Mouse (Mus musculus) liver, postnatal 0 days (tissue): Measurements from ENCODE around the gene Sspn. TPM values are rescaled to one million over a fixed set of nuclear protein-coding genes. Genes with fewer than 3 reads are reported as not detected.

Source experiments
- ATAC-seq: fragments of 200-750 bp; cut with Nextera tagmentation; 2 replicates; pipeline ENCODE4 v1.8.0; 2017; ENCODE audit warnings: mild to moderate bottlenecking, moderate library complexity
- DNase-seq: peaks from one replicate; pipeline ENCODE4 v3.0.0-alpha.2; 2016
- H3K27ac ChIP-seq: fragments of 300-500 bp; sonication (generic); 2 replicates; pipeline ENCODE4 v1.5.1; 2014; ENCODE audit warnings: antibody characterized with exemption, moderate library complexity, mild to moderate bottlenecking, low read depth
- H3K27me3 ChIP-seq: fragments of 300-500 bp; sonication (generic); 2 replicates; pipeline ENCODE4 v1.6.1; 2014; ENCODE audit warnings: low read length, control low read depth, mixed read lengths; ENCODE audit not compliant: insufficient read depth
- H3K36me3 ChIP-seq: fragments of 300-500 bp; sonication (generic); replicated peaks from 2 replicates; pipeline ENCODE4 v1.6.1; 2014; ENCODE audit warnings: mild to moderate bottlenecking, control low read depth, low read length, moderate library complexity, mixed read lengths; ENCODE audit not compliant: insufficient read depth
- H3K4me1 ChIP-seq: fragments of 300-500 bp; sonication (generic); 2 replicates; pipeline ENCODE4 v1.6.1; 2014; ENCODE audit warnings: antibody characterized with exemption, mild to moderate bottlenecking, control low read depth; ENCODE audit not compliant: insufficient read depth
- H3K4me2 ChIP-seq: fragments of 300-500 bp; sonication (generic); 2 replicates; pipeline ENCODE4 v1.6.1; 2014; ENCODE audit warnings: low read depth, mild to moderate bottlenecking, low read length, moderate library complexity, mixed read lengths
- H3K4me3 ChIP-seq: fragments of 300-500 bp; sonication (generic); 2 replicates; pipeline ENCODE4 v1.5.1; 2014; ENCODE audit warnings: low read depth, low read length
- H3K9ac ChIP-seq: fragments of 300-500 bp; sonication (generic); replicated peaks from 2 replicates; pipeline ENCODE4 v1.6.1; 2014; ENCODE audit warnings: mild to moderate bottlenecking, moderate library complexity
- H3K9me3 ChIP-seq: fragments of 300-500 bp; sonication (generic); 2 replicates; pipeline ENCODE4 v1.6.1; 2016; ENCODE audit warnings: mild to moderate bottlenecking, control low read depth, low read length, mixed read lengths
- CTCF ChIP-seq: sonication (generic); IDR thresholded peaks from 2 replicates; pipeline ENCODE4 v1.5.1; 2016; ENCODE audit warnings: antibody characterized with exemption, low read depth
- EP300 ChIP-seq: IDR thresholded peaks from 2 replicates; pipeline ENCODE4 v1.6.1; 2016; ENCODE audit warnings: antibody characterized with exemption, low read depth, mild to moderate bottlenecking
- WGBS: fragments of 180-500 bp; shearing (Covaris S2); extraction: QIAGEN DNeasy Blood & Tissue Kit; methylation state at CpG from one replicate; pipeline ENCODE4 v1.1.7; 2014; ENCODE audit not compliant: insufficient replicate concordance; 5-methylcytosine and 5-hydroxymethylcytosine counted together
- polyA plus RNA-seq: library from polyadenylated mRNA; unstranded; fragments of >200 nt; fragmentation: Nextera tagmentation; extraction: Ambion mirVana; gene quantifications from 2 replicates; pipeline ENCODE4 v1.2.1, GENCODE M21; 2015

Sspn gene
- polyA plus RNA-seq, 1 experiment from 2014 or later: 0.51 TPM

DNA sequence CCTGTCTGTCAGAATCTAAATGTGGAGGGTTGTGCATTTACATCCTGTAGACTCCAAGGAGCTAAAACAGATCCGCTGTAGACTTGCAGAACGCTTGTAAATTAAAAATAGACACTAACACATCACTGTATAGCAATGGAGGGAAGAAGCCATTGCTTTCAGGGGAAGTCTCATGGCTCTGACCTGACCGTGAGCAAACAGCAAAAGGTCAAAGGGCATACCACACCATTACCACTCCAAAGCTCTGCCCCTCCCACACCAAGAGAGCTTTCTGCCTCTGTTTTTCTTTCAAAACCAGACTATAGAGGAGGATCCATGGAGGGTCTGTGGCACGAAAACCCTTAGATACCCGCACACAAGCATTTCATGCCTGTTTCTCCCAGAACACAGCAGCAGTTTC is 41.9 kb downstream of the Sspn start:
- Histone ChIP-seq H3K4me1 (peaks cover 3% of the 10 kb centered on the region; the same call in 1 of the 2 replicates), H3K4me3 (no peak overlapping the region), H3K36me3 (no peaks in the 10 kb centered on the region), H3K27me3 (no peaks in the 10 kb centered on the region), H3K27ac (no peak overlapping the region), H3K9me3 (no peaks in the 10 kb centered on the region), H3K9ac (no peak overlapping the region), H3K4me2 (no peak overlapping the region)
- WGBS: 62% methylated on average over 5 of the region's 5 CpGs
- DNase-seq (no peak), ATAC-seq (no peak)
- TF ChIP-seq EP300 (no peak), CTCF (no peak)

DNA sequence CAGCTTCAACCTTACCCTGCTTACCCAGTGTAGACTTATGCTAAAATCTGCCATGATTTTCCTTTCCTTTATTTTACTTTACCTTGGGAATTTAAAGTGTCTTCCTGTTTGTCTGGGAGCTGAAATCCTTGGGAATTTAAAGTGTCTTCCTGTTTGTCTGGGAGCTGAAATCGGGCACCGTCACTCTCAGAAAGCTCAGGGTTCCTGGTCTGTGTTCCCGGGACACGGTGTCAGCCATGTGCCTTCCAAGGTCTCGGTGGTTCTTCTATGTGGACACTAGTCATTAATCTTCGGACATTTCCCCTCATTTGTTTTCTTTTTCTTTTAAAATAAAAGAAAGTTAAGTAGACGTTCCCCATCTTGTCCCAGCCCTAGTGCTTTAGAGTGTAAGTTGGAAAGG is 43.3 kb downstream of the Sspn start:
- H3K27me3 ChIP-seq: no peaks in the 10 kb centered on the region
- 61% methylated on average over 7 of the region's 7 CpGs for WGBS
- no peak overlapping the region for H3K4me3 ChIP-seq
- no peak for ATAC-seq
- H3K36me3 ChIP-seq: no peaks in the 10 kb centered on the region
- no peak for DNase-seq
- TF ChIP-seq EP300 (no peak), CTCF (no peak)
- H3K9ac ChIP-seq: no peak overlapping the region
- H3K4me2 ChIP-seq: no peak overlapping the region
- peaks cover 3% of the 10 kb centered on the region; the same call in 1 of the 2 replicates for H3K4me1 ChIP-seq
- H3K27ac ChIP-seq: no peak overlapping the region
- no peaks in the 10 kb centered on the region for H3K9me3 ChIP-seq

DNA sequence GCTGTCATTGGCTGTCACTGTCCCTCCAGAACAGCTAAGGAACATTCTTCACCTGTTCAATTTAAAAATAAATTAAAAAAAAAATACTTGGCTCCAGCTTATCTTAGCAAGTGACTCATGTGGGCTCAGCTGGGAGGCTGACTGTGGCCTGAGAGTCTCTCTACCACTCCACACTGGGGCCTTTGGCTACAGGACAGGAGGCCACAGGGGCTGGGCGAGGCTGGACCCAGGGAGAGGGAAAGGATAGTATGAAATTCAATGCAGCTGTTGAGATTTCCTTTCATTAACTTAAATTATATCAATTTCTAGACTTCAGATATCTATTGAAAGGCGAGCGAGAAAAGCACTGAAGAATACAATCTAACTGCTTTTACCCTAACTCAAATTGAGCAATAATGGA is 45.9 kb downstream of the Sspn start:
- H3K4me2 ChIP-seq: no peak overlapping the region
- no peak overlapping the region for H3K27ac ChIP-seq
- H3K9me3 ChIP-seq: no peaks in the 10 kb centered on the region
- DNase-seq (no peak), ATAC-seq (no peak)
- no peaks in the 10 kb centered on the region for H3K27me3 ChIP-seq
- H3K4me3 ChIP-seq: no peak overlapping the region
- H3K9ac ChIP-seq: no peak overlapping the region
- TF ChIP-seq CTCF: no peak
- TF ChIP-seq EP300: no peak
- H3K4me1 ChIP-seq: peaks cover 3% of the 10 kb centered on the region; the same call in 1 of the 2 replicates
- no peaks in the 10 kb centered on the region for H3K36me3 ChIP-seq
- WGBS: 77% methylated on average over 3 of the region's 3 CpGs

DNA sequence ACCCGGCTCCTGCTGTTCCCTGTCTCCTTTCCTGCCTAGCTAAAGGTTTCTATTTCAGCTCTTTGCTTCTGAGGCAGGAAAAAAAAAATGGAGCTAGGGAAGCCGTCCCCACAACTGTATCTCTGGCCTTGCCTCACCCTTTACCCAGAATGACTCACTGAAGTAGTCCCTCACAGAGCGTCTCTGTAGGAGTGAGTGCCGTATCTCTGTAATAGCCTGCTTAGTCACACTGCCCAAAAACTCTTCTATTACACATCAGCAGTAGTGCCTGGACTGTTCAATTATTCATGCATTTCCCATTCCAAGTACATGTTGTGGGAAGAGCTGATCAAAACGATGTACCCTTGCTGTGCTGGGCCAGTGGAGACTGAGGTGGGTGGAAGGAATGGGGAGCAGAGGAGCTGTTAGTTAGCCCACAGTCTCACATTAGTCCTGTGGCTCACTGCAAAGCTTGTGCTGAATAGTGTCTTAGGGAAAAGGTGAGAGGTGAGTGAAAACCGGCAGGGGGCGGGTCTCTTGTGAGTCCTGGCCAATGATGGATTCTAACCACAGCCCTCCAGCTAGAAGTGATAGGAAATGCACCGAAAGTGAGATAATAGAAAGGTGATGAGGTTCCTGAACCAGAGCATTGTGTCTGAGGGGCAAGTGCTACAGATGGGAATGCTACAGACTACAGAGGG is 46.5 kb downstream of the Sspn start:
- ATAC-seq: no peak
- no peak overlapping the region for H3K4me3 ChIP-seq
- TF ChIP-seq EP300 (no peak), CTCF (no peak)
- H3K27ac ChIP-seq: no peak overlapping the region
- no peak for DNase-seq
- no peaks in the 10 kb centered on the region for H3K9me3 ChIP-seq
- WGBS: 65% methylated on average over 8 of the region's 8 CpGs
- H3K36me3 ChIP-seq: no peaks in the 10 kb centered on the region
- H3K9ac ChIP-seq: no peak overlapping the region
- H3K4me1 ChIP-seq: peaks cover 3% of the 10 kb centered on the region; the same call in 1 of the 2 replicates
- H3K4me2 ChIP-seq: no peak overlapping the region
- H3K27me3 ChIP-seq: no peaks in the 10 kb centered on the region

DNA sequence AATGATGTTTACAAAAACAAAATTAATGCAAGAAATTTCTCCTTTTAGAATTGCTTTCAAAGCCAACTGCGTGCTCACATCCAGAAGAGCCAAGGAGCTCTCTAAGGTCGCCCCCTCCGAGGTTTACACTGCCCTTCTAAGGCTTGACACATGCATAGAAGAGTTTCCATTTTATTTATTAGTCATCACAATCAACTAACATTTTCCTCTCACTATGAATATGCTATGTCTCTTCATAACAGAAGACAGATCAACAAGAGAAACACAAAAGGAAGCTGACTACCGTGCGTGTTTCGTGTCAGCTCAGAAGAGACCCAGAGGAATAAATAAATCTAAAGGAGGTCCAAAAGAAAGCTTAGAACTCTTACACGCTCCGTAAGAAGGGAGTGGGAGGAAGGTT is 49.6 kb downstream of the Sspn start:
- no peaks in the 10 kb centered on the region for H3K4me1 ChIP-seq
- no peaks in the 10 kb centered on the region for H3K9me3 ChIP-seq
- ATAC-seq (no peak), DNase-seq (no peak)
- no peak overlapping the region for H3K4me2 ChIP-seq
- WGBS: 79% methylated on average over 8 of the region's 8 CpGs
- H3K9ac ChIP-seq: no peak overlapping the region
- no peak overlapping the region for H3K4me3 ChIP-seq
- H3K27me3 ChIP-seq: no peaks in the 10 kb centered on the region
- H3K27ac ChIP-seq: no peak overlapping the region
- no peak for TF ChIP-seq CTCF
- no peak for TF ChIP-seq EP300
- no peaks in the 10 kb centered on the region for H3K36me3 ChIP-seq

DNA sequence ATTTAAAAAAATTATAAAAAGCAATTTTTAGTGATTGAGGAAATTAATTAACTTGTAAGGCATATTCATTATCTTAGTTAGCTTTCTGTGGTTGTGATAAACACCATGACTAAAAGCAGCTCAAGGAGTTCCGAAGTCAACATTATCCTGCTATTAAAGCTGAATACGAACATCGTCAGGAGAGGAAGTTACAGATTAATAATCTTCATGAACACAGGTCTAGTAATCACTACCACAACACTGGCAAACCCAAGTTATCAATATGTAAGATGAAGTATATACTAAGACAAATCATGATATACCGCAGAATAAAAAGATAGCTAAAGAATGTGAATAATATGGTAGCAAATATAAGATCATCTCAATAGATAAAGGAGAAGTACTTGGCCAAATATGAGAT is 50.9 kb downstream of the Sspn start:
- Histone ChIP-seq H3K4me3 (no peak overlapping the region), H3K27me3 (no peaks in the 10 kb centered on the region), H3K36me3 (no peaks in the 10 kb centered on the region), H3K9me3 (no peaks in the 10 kb centered on the region), H3K4me2 (no peak overlapping the region), H3K27ac (no peak overlapping the region), H3K4me1 (no peaks in the 10 kb centered on the region), H3K9ac (no peak overlapping the region)
- TF ChIP-seq EP300 (no peak), CTCF (no peak)
- ATAC-seq (no peak), DNase-seq (no peak)
- WGBS: 74% methylated on average over 4 of the region's 4 CpGs
